Mouse (Mus musculus): ENCODE measurements around the gene Ap5s1. TPM values are rescaled to one million over a fixed set of nuclear protein-coding genes. Genes with fewer than 3 reads are reported as not detected.

The Ap5s1 gene
- polyA plus RNA-seq, 1 experiment from 2014 or later: 25.1 TPM

DNA sequence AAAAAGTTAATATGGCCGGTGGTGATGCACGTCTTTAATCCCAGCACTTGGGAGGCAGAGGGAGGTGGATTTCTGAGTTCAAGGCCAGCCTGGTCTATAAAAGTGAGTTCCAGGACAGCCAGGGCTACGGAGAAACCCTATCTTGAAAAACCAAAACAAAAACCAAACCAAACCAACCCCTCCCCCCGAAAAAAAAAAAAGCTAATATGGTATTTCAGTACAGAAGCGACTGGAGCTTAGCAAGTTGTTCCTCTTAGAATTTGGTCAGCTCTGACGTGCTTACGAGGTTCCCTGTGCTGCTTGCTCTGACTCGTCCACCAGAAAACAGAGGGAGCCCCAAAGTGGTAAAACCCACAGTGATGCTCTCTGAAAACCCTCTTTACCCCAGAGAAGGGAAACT lies 51.8 kb downstream of the Ap5s1 start:
- Histone ChIP-seq H3K9ac (ENCODE audit: low read depth, low read length) (no peak overlapping the region), H3K4me3 (ENCODE audit: low read depth, low read length) (no peak overlapping the region), H3K27ac (replicated peaks; ENCODE audit: low read depth, low read length) (no peak overlapping the region), H3K4me2 (ENCODE audit: low read depth, low read length) (no peak overlapping the region), H3K27me3 (replicated peaks; ENCODE audit: control insufficient read depth, insufficient read depth, low read length) (no peaks in the 10 kb centered on the region), H3K4me1 (ENCODE audit: control insufficient read depth, insufficient read depth, low read length) (peaks cover 6% of the 10 kb centered on the region), H3K9me3 (ENCODE audit: control insufficient read depth, low read length) (no peaks in the 10 kb centered on the region), H3K36me3 (ENCODE audit: control insufficient read depth, insufficient read depth, low read length) (no peaks in the 10 kb centered on the region)
- ATAC-seq (ENCODE audit: low read depth) (no peak), DNase-seq (ENCODE audit: low spot score) (no peak)
- WGBS: 78% methylated on average over 8 of the region's 8 CpGs

DNA sequence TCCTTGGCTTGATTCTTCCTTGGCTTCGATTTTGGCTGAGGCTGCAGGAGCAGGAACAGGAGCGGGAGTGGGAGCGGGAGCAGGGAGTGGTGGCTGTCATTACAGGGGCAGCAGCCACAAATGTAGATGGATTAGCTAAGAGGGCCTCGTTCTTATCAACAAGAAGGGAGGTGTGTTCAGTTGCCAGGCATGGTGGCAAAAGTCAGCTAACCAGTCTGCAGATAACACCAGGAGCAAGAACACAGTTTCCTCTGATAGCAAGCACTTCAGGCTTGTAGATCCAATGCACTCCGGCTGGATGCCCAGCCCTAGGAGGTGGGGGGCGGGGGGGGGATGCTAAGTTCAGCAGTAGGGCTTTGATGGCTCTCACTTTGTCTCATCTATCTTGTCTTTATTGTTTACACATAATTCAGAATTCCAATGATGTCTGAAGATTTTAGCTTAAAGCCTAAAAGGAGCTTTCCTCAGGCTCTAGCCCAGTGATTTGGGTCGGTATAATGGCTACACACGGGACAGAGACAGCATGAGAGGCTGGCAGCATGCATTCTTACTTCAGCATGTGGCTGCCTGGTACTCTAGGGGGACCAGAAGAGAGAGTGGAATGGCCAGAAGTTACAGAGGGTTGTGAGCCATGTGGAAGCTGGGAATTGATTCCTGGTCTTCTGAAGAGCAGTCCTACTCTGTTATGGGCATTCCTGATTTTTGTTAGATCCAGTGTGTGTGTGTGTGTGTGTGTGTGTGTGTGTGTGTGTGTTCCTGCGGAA lies 53.8 kb downstream of the Ap5s1 start:
- H3K9ac ChIP-seq (ENCODE audit: low read depth, low read length): no peak overlapping the region
- no peak overlapping the region for H3K4me2 ChIP-seq (ENCODE audit: low read depth, low read length)
- no peak overlapping the region for H3K27ac ChIP-seq (replicated peaks; ENCODE audit: low read depth, low read length)
- H3K9me3 ChIP-seq (ENCODE audit: control insufficient read depth, low read length): no peaks in the 10 kb centered on the region
- H3K36me3 ChIP-seq (ENCODE audit: control insufficient read depth, insufficient read depth, low read length): no peaks in the 10 kb centered on the region
- peaks cover 22% of the 10 kb centered on the region for H3K4me1 ChIP-seq (ENCODE audit: control insufficient read depth, insufficient read depth, low read length)
- no peaks in the 10 kb centered on the region for H3K27me3 ChIP-seq (replicated peaks; ENCODE audit: control insufficient read depth, insufficient read depth, low read length)
- 62% methylated on average over 9 of the region's 9 CpGs for WGBS
- DNase-seq (ENCODE audit: low spot score): no peak
- no peak overlapping the region for H3K4me3 ChIP-seq (ENCODE audit: low read depth, low read length)
- no peak for ATAC-seq (ENCODE audit: low read depth)

GRCm38 (mm10) chr2:131261481-131262212 lies 54.8 kb downstream of the Ap5s1 start:
- peak overlapping the region; percentile 89 for H3K4me3 ChIP-seq (ENCODE audit: low read depth, low read length)
- peaks cover 22% of the 10 kb centered on the region for H3K4me1 ChIP-seq (ENCODE audit: control insufficient read depth, insufficient read depth, low read length)
- H3K27me3 ChIP-seq (replicated peaks; ENCODE audit: control insufficient read depth, insufficient read depth, low read length): no peaks in the 10 kb centered on the region
- DNase-seq (ENCODE audit: low spot score) (peak; percentile 80), ATAC-seq (ENCODE audit: low read depth) (peak; percentile 76)
- no peaks in the 10 kb centered on the region for H3K9me3 ChIP-seq (ENCODE audit: control insufficient read depth, low read length)
- H3K36me3 ChIP-seq (ENCODE audit: control insufficient read depth, insufficient read depth, low read length): no peaks in the 10 kb centered on the region
- peak overlapping the region; percentile 97 for H3K9ac ChIP-seq (ENCODE audit: low read depth, low read length)
- peak overlapping the region; percentile 49 for H3K4me2 ChIP-seq (ENCODE audit: low read depth, low read length)
- H3K27ac ChIP-seq (replicated peaks; ENCODE audit: low read depth, low read length): peak overlapping the region; percentile 100
- 2% methylated on average over 10 of the region's 10 CpGs for WGBS

DNA sequence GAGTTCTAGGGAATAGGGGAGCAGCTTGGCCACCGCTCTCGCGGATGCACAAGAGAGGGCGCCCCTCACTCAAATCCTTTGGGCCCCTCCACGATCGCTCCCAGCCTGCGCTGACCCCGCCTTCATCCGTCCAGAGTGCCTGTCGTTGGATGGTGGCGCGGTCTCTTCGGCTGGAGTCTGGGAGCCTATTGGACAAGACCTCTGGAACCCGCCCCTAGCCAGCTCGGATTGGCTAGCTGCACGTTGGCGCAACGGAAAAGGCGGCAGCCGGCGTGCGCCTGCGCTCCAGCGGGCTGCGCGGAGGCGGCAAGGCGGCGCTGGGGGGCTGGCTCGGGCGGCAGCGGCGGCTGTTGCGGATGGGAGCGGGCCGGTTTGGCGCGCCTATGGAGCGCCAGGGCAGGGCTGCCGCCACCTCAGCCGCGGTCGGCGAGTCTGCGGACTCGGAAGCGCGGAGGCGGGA lies 55.4 kb downstream of the Ap5s1 start, which contains the start of gene Pank2:
TSS of gene Pank2 (plus strand) at position 283 of the 460 bp plus-strand sequence.
- Histone ChIP-seq H3K4me3 (ENCODE audit: low read depth, low read length) (peak within 1 kb of the TSS; percentile 89), H3K4me2 (ENCODE audit: low read depth, low read length) (peak within 1 kb of the TSS; percentile 76), H3K9me3 (ENCODE audit: control insufficient read depth, low read length) (no peaks in the 10 kb centered on the region), H3K27ac (replicated peaks; ENCODE audit: low read depth, low read length) (peak within 1 kb of the TSS; percentile 100), H3K9ac (ENCODE audit: low read depth, low read length) (peak within 1 kb of the TSS; percentile 97), H3K27me3 (replicated peaks; ENCODE audit: control insufficient read depth, insufficient read depth, low read length) (no peaks in the 10 kb centered on the region), H3K4me1 (ENCODE audit: control insufficient read depth, insufficient read depth, low read length) (peaks cover 22% of the 10 kb centered on the region), H3K36me3 (ENCODE audit: control insufficient read depth, insufficient read depth, low read length) (no peaks in the 10 kb centered on the region)
- ATAC-seq (ENCODE audit: low read depth) (peak; percentile 100), DNase-seq (ENCODE audit: low spot score) (peak; percentile 100)
- WGBS: 2% methylated on average over 28 of the region's 49 CpGs

Other genes with a start within 250 kb of the Ap5s1 start
- 31.5 and 32.0 TPM in 2 replicates for gene Gfra4, start 164.0 kb upstream of the Ap5s1 start, polyA plus RNA-seq (2014; fragmentation: Nextera tagmentation; extraction: Ambion mirVana)
- gene Adam33, start 143.3 kb upstream of the Ap5s1 start, polyA plus RNA-seq (2014; fragmentation: Nextera tagmentation; extraction: Ambion mirVana): 18.4 and 22.7 TPM in 2 replicates
- gene Siglec1, start 120.3 kb upstream of the Ap5s1 start, polyA plus RNA-seq (2014; fragmentation: Nextera tagmentation; extraction: Ambion mirVana): 0.58 and 0.70 TPM in 2 replicates
- 9.2 and 10.9 TPM in 2 replicates for gene Hspa12b, start 79.8 kb upstream of the Ap5s1 start, polyA plus RNA-seq (2014; fragmentation: Nextera tagmentation; extraction: Ambion mirVana)
- not detected in 2 replicates for gene Gm11037, start 73.6 kb upstream of the Ap5s1 start, polyA plus RNA-seq (2014; fragmentation: Nextera tagmentation; extraction: Ambion mirVana)
- gene 1700037H04Rik, start 47.0 kb upstream of the Ap5s1 start, polyA plus RNA-seq (2014; fragmentation: Nextera tagmentation; extraction: Ambion mirVana): 64.6 and 69.4 TPM in 2 replicates
- gene Cenpb, start 27.0 kb upstream of the Ap5s1 start, polyA plus RNA-seq (2014; fragmentation: Nextera tagmentation; extraction: Ambion mirVana): 10.4 and 10.6 TPM in 2 replicates
- gene Cdc25b, start 20.1 kb upstream of the Ap5s1 start, polyA plus RNA-seq (2014; fragmentation: Nextera tagmentation; extraction: Ambion mirVana): 51.2 and 60.8 TPM in 2 replicates
- 5.5 and 9.9 TPM in 2 replicates for gene Spef1, start 19.8 kb upstream of the Ap5s1 start, polyA plus RNA-seq (2014; fragmentation: Nextera tagmentation; extraction: Ambion mirVana)
- gene Mavs, start 27.0 kb downstream of the Ap5s1 start, polyA plus RNA-seq (2014; fragmentation: Nextera tagmentation; extraction: Ambion mirVana): 18.4 and 19.6 TPM in 2 replicates
- gene Pank2, start 55.4 kb downstream of the Ap5s1 start, polyA plus RNA-seq (2014; fragmentation: Nextera tagmentation; extraction: Ambion mirVana): 36.0 and 40.1 TPM in 2 replicates
- gene Rnf24, start 145.8 kb downstream of the Ap5s1 start, polyA plus RNA-seq (2014; fragmentation: Nextera tagmentation; extraction: Ambion mirVana): 6.2 and 6.9 TPM in 2 replicates

Data from embryonic facial prominence, embryonic 14.5 days (tissue).